Mouse (Mus musculus) cortical plate, adult 2 months (tissue): Measurements from ENCODE around the gene Nrg3.

Source experiments
- CTCF ChIP-seq: fragments of 200-500 bp; IDR thresholded peaks from 2 replicates; pipeline ENCODE4 v1.5.1; 2011; ENCODE audit warnings: mild to moderate bottlenecking, control low read depth, low read length; ENCODE audit not compliant: insufficient read depth; ENCODE audit errors: extremely low read depth
- POLR2A ChIP-seq: fragments of 200-500 bp; IDR thresholded peaks from 2 replicates; pipeline ENCODE4 v1.6.1; 2011; ENCODE audit warnings: mild to moderate bottlenecking, low read length, control low read depth; ENCODE audit not compliant: insufficient read depth; ENCODE audit errors: extremely low read depth

- TF ChIP-seq POLR2A (no peak), CTCF (no peak)
These were observed 552.1 kb downstream of the Nrg3 start for GRCm38 (mm10) chr14:38920800-38921199.
